ENCODE assay signal across 10 mouse cellular contexts in the genomic region with DNA sequence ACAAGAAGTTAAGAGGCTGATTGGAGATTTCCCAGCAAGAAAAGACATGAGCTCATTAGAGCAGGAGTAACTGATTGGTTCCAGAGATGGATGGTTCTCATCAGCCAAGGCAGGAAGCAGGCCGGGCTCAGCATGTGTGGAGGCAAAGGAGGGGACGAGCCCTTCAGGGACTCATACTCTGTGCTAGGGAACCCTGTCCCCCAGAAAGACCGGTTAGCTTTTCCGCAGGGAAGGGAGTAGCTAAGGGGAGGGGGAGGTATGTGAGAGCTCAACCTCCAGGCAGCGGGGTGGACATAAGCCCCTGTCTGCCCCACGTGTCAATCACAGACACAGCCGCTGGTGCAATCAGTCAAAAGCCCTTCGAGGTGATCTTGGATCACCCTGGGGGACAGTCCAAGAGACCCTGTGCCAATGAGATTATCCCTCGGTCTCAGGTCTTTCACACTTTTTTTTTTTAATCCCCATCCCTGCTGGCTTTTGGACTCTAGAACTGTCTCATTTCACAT. TPM values are rescaled to one million over a fixed set of nuclear protein-coding genes. Genes with fewer than 3 reads are reported as not detected.
DNase-seq lines count a peak whose midpoint lies in the region; ATAC-seq and TF ChIP-seq lines count a peak whose summit lies in the region.
"Had no signal": no experiment of that assay in that cellular context is flagged by ENCODE, and none has a peak within 500 bp of the region (broad histone marks: within the 10 kb centered on the region; RNA-seq: fewer than 3 reads in every experiment).

No protein-coding gene starts in this region.

- H3K4me2 ChIP-seq in kidney, embryonic 15.5 days = no peak overlapping the region
- peak overlapping the region; percentile 26; the same call in 1 of the 2 replicates for H3K4me2 ChIP-seq in embryonic facial prominence, embryonic 13.5 days
- no peak overlapping the region for H3K4me2 ChIP-seq in midbrain, embryonic 13.5 days (replicated peaks)

- H3K4me3 ChIP-seq in kidney, embryonic 15.5 days (replicated peaks) = no peak overlapping the region
- no peak overlapping the region for H3K4me3 ChIP-seq in embryonic facial prominence, embryonic 13.5 days
- no peak overlapping the region for H3K4me3 ChIP-seq in midbrain, embryonic 13.5 days (replicated peaks)
- no peak overlapping the region for H3K4me3 ChIP-seq in left cerebral cortex, adult 2 months

- peak overlapping the region; percentile 88 for H3K27ac ChIP-seq in kidney, embryonic 15.5 days
- H3K27ac ChIP-seq in embryonic facial prominence, embryonic 13.5 days = peak overlapping the region; percentile 79
- no peak overlapping the region for H3K27ac ChIP-seq in midbrain, embryonic 13.5 days
- no peak overlapping the region for H3K27ac ChIP-seq in left cerebral cortex, adult 2 months

- H3K9ac ChIP-seq in kidney, embryonic 15.5 days = no peak overlapping the region
- H3K9ac ChIP-seq in embryonic facial prominence, embryonic 13.5 days = no peak overlapping the region
- no peak overlapping the region for H3K9ac ChIP-seq in midbrain, embryonic 13.5 days (replicated peaks)

- no peak for DNase-seq in kidney, postnatal 36 days
- peak; percentile 53 for DNase-seq in heart, postnatal 4 days
- DNase-seq in thymus, postnatal 25 days = no peak
- no peak for DNase-seq in left cerebral cortex, adult 2 months (ENCODE audit: extremely low spot score in 1 of 2, low spot score in 2 of 2)
- no peak for DNase-seq in layer of hippocampus, adult 9-11 months
- DNase-seq: thymus, postnatal 4 days had no signal

- no peaks in the 10 kb centered on the region for H3K36me3 ChIP-seq in kidney, embryonic 15.5 days
- no peaks in the 10 kb centered on the region for H3K36me3 ChIP-seq in embryonic facial prominence, embryonic 13.5 days
- H3K36me3 ChIP-seq in midbrain, embryonic 13.5 days = no peaks in the 10 kb centered on the region

- 12% methylated on average over 9 of the region's 9 CpGs for WGBS in kidney, embryonic 15.5 days
- 2% methylated on average over 9 of the region's 9 CpGs for WGBS in embryonic facial prominence, embryonic 13.5 days
- 5% methylated on average over 9 of the region's 9 CpGs for WGBS in midbrain, embryonic 13.5 days

- ATAC-seq in kidney, embryonic 15.5 days (replicated peaks; ENCODE audit: low FRiP score) = peak; percentile 16; the same call in 1 of the 2 replicates
- no peak for ATAC-seq in embryonic facial prominence, embryonic 13.5 days (ENCODE audit: insufficient number of reproducible peaks, insufficient read depth, low FRiP score, low TSS enrichment, low read depth)
- ATAC-seq in midbrain, embryonic 13.5 days = peak; percentile 65

- H3K4me1 ChIP-seq in kidney, embryonic 15.5 days = peaks cover 46% of the 10 kb centered on the region
- peaks cover 33% of the 10 kb centered on the region for H3K4me1 ChIP-seq in embryonic facial prominence, embryonic 13.5 days
- peaks cover 17% of the 10 kb centered on the region for H3K4me1 ChIP-seq in midbrain, embryonic 13.5 days (replicated peaks)

- intact Hi-C loops in left cerebral cortex, adult 2 months (cut with DNase I) = no loop called here

- no peaks in the 10 kb centered on the region for H3K9me3 ChIP-seq in kidney, embryonic 15.5 days (replicated peaks)
- H3K9me3 ChIP-seq in embryonic facial prominence, embryonic 13.5 days = no peaks in the 10 kb centered on the region
- no peaks in the 10 kb centered on the region for H3K9me3 ChIP-seq in midbrain, embryonic 13.5 days

- no peak for TF ChIP-seq CTCF in left cerebral cortex, adult 2 months (IDR thresholded peaks at IDR 0.05)

- no peaks in the 10 kb centered on the region for H3K27me3 ChIP-seq in kidney, embryonic 15.5 days
- no peaks in the 10 kb centered on the region for H3K27me3 ChIP-seq in embryonic facial prominence, embryonic 13.5 days
- H3K27me3 ChIP-seq in midbrain, embryonic 13.5 days = no peaks in the 10 kb centered on the region

RNA-seq across cellular contexts. Expression of gene Ccdc42, which starts 14.7 kb away (rescaled TPM):
- polyA plus RNA-seq in kidney, embryonic 15.5 days (2015; fragmentation: Nextera tagmentation; extraction: Ambion mirVana) = 3.2 and 3.8 TPM in 2 replicates
- 0.26 TPM in 1 of 2 replicates, not detected in the other for polyA plus RNA-seq in embryonic facial prominence, embryonic 13.5 days (2015; fragmentation: Nextera tagmentation; extraction: Ambion mirVana)
- total RNA-seq in heart, postnatal 4 days (2021) = under 1 TPM in 1 of 2 experiments, not detected in 1; 0.25 TPM
- 0.15 and 0.36 TPM in 2 replicates for polyA plus RNA-seq in midbrain, embryonic 13.5 days (2015; fragmentation: Nextera tagmentation; extraction: Ambion mirVana)
- 1 to 10 TPM in 1 of 2 experiments, under 1 TPM in 1; 0.66 to 1.2 TPM for total RNA-seq in left cerebral cortex, adult 2 months (2021)
- polyA plus RNA-seq: neural tube, embryonic 14.5 days had no signal

RNA-seq across cellular contexts. Expression of gene Mfsd6l, which starts 45.6 kb away (rescaled TPM):
- 2.1 TPM in 2 replicates for polyA plus RNA-seq in kidney, embryonic 15.5 days (2015; fragmentation: Nextera tagmentation; extraction: Ambion mirVana)
- polyA plus RNA-seq in embryonic facial prominence, embryonic 13.5 days (2015; fragmentation: Nextera tagmentation; extraction: Ambion mirVana) = 0.48 and 1.1 TPM in 2 replicates
- total RNA-seq in heart, postnatal 4 days (2021) = under 1 TPM; 0.36 to 0.60 TPM
- not detected in 2 replicates for polyA plus RNA-seq in midbrain, embryonic 13.5 days (2015; fragmentation: Nextera tagmentation; extraction: Ambion mirVana)
- total RNA-seq in left cerebral cortex, adult 2 months (2021) = not detected
- polyA plus RNA-seq: neural tube, embryonic 14.5 days had no signal

Comparison
In these comparisons a context has a peak if more than half of its experiments do, and no peak if none do; other contexts are left out.
1. H3K27ac ChIP-seq: peak in kidney, embryonic 15.5 days (single experiment) and embryonic facial prominence, embryonic 13.5 days (single experiment); none in midbrain, embryonic 13.5 days (single experiment) and left cerebral cortex, adult 2 months (single experiment).